Mouse (Mus musculus) neural tube, postnatal 0 days (tissue): ENCODE results near the gene Fpr-rs6. TPM values are rescaled to one million over a fixed set of nuclear protein-coding genes. Genes with fewer than 3 reads are reported as not detected.

ENCODE experiments used
- polyA plus RNA-seq: library from polyadenylated mRNA; unstranded; fragments of >200 nt; fragmentation: Nextera tagmentation; extraction: Ambion mirVana; gene quantifications from 2 replicates; pipeline ENCODE4 v1.2.1, GENCODE M21; 2015

Gene Fpr-rs6
- not detected in 2 replicates for polyA plus RNA-seq

DNA sequence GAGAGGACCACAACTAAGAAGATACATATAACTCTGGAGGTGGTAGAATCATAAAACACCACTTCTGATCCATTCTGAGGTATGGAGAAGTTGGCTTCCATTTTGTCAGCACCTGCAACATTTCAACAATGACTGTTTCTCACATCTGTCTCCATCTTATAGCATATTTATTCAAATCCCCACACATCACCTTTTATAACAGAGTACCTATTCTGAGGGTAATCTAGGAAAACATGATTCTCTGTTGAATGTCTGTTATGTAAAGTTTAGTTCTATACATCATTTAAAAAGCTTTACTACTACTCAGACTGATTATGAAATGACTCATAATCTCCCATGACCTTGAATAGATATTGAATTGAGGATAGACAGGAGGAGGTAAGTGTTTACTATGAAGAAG is at the start of gene Fpr-rs6:
Gene Fpr-rs6 (minus strand): TSS at position 101 of the 400 bp plus-strand sequence.

Other genes with a start within 250 kb of the Fpr-rs6 start
- not detected in 2 replicates for gene Vmn2r104, start 134.8 kb downstream of the Fpr-rs6 start, polyA plus RNA-seq
- not detected in 2 replicates for gene Fpr-rs7, start 68.9 kb downstream of the Fpr-rs6 start, polyA plus RNA-seq
- gene Vmn2r105, start 52.0 kb upstream of the Fpr-rs6 start, polyA plus RNA-seq: not detected in 2 replicates
- gene Vmn2r106, start 102.5 kb upstream of the Fpr-rs6 start, polyA plus RNA-seq: not detected in 2 replicates
- not detected in 2 replicates for gene Vmn2r107, start 162.1 kb upstream of the Fpr-rs6 start, polyA plus RNA-seq
- gene Vmn1r224, start 231.0 kb upstream of the Fpr-rs6 start, polyA plus RNA-seq: not detected in 2 replicates